Mouse (Mus musculus) forebrain, postnatal 0 days (tissue): Measurements from ENCODE around the gene Perm1. TPM values are rescaled to one million over a fixed set of nuclear protein-coding genes. Genes with fewer than 3 reads are reported as not detected.

Source experiments
- ATAC-seq: fragments of 200-750 bp; cut with Nextera tagmentation; 2 replicates; pipeline ENCODE4 v1.8.0; 2017; ENCODE audit warnings: mild to moderate bottlenecking, moderate library complexity
- DNase-seq: peaks from one replicate; pipeline ENCODE4 v3.0.0-alpha.2; 2015
- H3K27ac ChIP-seq: fragments of 300-500 bp; sonication (generic); 2 replicates; pipeline ENCODE4 v1.5.1; 2014; ENCODE audit warnings: low read depth, mild to moderate bottlenecking, antibody characterized with exemption, low read length, moderate library complexity, mixed read lengths
- H3K27me3 ChIP-seq: fragments of 300-500 bp; sonication (generic); 2 replicates; pipeline ENCODE4 v1.6.1; 2014; ENCODE audit warnings: mild to moderate bottlenecking, low read length, mixed read lengths; ENCODE audit not compliant: insufficient read depth
- H3K36me3 ChIP-seq: fragments of 300-500 bp; sonication (generic); 2 replicates; pipeline ENCODE4 v1.6.1; 2014; ENCODE audit warnings: mild to moderate bottlenecking, moderate library complexity; ENCODE audit not compliant: insufficient read depth
- H3K4me1 ChIP-seq: fragments of 300-500 bp; sonication (generic); 2 replicates; pipeline ENCODE4 v1.6.1; 2014; ENCODE audit warnings: antibody characterized with exemption; ENCODE audit not compliant: insufficient read depth
- H3K4me2 ChIP-seq: fragments of 300-500 bp; sonication (generic); 2 replicates; pipeline ENCODE4 v1.6.1; 2014; ENCODE audit warnings: low read depth, mild to moderate bottlenecking, moderate library complexity
- H3K4me3 ChIP-seq: fragments of 300-500 bp; sonication (generic); 2 replicates; pipeline ENCODE4 v1.5.1; 2014; ENCODE audit warnings: low read depth, low read length, mixed read lengths
- H3K9ac ChIP-seq: fragments of 300-500 bp; sonication (generic); 2 replicates; pipeline ENCODE4 v1.6.1; 2014; ENCODE audit warnings: mild to moderate bottlenecking
- H3K9me3 ChIP-seq: fragments of 300-500 bp; sonication (generic); 2 replicates; pipeline ENCODE4 v1.6.1; 2016; ENCODE audit warnings: low read length
- CTCF ChIP-seq: sonication (generic); IDR thresholded peaks from 2 replicates; pipeline ENCODE4 v1.5.1; 2016; ENCODE audit warnings: antibody characterized with exemption, control low read depth, low read depth
- WGBS: fragments of 180-500 bp; shearing (Covaris S2); extraction: QIAGEN DNeasy Blood & Tissue Kit; methylation state at CpG from one replicate; pipeline ENCODE4 v1.1.7; 2014; 5-methylcytosine and 5-hydroxymethylcytosine counted together
- polyA plus RNA-seq: library from polyadenylated mRNA; unstranded; fragments of >200 nt; fragmentation: Nextera tagmentation; extraction: Ambion mirVana; gene quantifications from 2 replicates; pipeline ENCODE4 v1.2.1, GENCODE M21; 2015
- total RNA-seq: library from RNA; depleted of rRNA; stranded (reverse); fragments of >200 nt; gene quantifications from 2 replicates; pipeline ENCODE4 v1.2.3, GENCODE M21; 2014

The Perm1 gene
- total and polyA plus RNA-seq, 2 experiments from 2014 or later: 0.86 to 1.3 TPM

DNA sequence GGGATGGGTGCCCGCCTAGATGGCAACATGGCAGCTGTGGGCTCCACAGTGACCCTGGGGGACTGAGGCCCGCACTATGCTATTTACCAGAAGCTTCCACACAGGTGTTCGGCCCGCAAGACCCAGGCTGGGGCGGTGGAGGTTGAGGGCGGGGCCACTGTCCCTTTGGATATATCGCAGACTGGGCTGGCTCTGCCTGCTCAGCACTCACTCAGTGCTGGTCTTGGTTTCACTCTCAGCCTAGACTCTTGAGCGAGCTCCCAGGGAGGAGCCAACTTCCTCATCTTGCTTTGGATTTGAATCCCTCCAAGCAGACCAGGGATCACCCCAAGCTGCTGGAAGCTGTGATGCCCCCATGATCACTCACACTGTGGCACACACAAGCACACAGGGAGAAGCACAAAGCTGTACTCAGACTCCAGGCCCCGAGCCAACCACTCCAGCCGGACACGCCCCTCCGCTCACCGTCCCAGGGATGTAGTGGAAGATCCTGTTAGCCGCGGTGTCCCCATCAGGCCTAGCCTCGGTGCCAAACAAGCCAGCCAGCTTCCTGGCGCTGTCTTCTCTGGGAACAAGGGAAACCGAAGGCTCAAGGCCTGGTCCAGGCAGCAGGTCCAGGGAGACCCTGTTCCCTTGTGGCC lies 12.2 kb downstream of the Perm1 start:
- ATAC-seq: no peak
- H3K27me3 ChIP-seq: no peaks in the 10 kb centered on the region
- 37% methylated on average over 18 of the region's 18 CpGs for WGBS
- H3K4me1 ChIP-seq: no peaks in the 10 kb centered on the region
- TF ChIP-seq CTCF: no peak
- H3K36me3 ChIP-seq: peaks cover 38% of the 10 kb centered on the region
- no peak overlapping the region for H3K27ac ChIP-seq
- no peak overlapping the region for H3K4me3 ChIP-seq
- H3K4me2 ChIP-seq: no peak overlapping the region
- DNase-seq: no peak
- no peaks in the 10 kb centered on the region for H3K9me3 ChIP-seq
- H3K9ac ChIP-seq: no peak overlapping the region

DNA sequence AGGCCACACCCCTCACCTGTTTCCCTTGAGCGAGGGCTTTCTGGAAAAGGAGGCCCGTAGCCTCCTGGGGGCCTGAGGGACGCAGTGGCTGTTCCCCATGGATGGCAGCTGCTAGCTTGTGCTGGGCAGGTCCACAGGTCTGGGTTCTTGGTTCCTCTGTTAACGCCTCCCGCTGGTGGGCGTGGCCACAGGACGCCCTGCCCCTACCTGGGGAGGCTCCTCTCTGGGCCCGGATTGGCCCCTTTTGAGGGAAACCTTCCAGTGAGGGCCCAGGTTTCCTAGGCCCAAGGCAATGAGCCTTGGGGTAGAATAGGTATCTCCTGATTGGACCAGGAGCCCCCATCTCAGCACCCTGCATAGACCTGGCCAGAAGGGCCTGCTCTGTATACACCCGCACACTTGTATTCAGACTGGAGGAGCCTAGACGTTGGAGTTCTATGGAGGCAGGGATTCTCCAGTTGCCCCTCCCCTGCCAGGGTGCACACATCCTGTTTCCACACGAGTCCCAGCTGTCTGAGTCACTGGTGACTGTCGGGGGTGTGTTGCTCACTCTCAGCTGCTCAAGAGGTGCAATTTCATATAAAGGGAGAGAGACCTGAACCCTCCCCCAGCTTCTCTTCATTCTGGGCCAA lies 12.8 kb downstream of the Perm1 start:
- 24% methylated on average over 12 of the region's 12 CpGs for WGBS
- TF ChIP-seq CTCF: no peak
- Histone ChIP-seq H3K36me3 (peaks cover 42% of the 10 kb centered on the region), H3K4me2 (no peak overlapping the region), H3K27me3 (no peaks in the 10 kb centered on the region), H3K4me3 (no peak overlapping the region), H3K27ac (no peak overlapping the region), H3K4me1 (peaks cover 2% of the 10 kb centered on the region; the same call in 1 of the 2 replicates), H3K9ac (no peak overlapping the region), H3K9me3 (no peaks in the 10 kb centered on the region)
- ATAC-seq: no peak
- DNase-seq: no peak

DNA sequence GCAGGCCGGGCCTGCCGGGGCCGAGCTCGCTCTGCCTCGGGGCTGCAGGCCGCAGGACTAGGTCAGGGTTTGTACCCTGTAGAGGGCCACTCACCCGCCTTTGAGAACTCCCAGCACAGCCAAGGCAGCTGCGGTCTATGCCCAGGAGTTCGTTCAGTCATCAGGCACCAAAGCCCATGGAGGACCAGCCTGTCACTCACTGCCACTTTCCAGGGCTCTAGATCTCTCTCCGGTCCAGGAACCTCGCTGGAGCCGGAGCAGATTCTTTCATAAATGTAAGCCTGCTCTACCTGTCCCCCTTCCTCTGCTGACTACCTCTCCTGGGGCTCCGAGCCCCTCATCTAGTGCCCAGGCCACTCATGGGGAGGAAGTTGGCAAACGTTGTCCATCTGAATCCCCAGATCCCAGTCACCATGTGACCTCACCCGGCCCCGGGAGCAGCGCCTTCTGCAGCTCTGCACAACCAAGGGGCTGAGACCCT lies 18.4 kb downstream of the Perm1 start:
- peak overlapping the region; percentile 87 for H3K4me2 ChIP-seq
- peak overlapping the region; percentile 67 for H3K9ac ChIP-seq
- H3K27ac ChIP-seq: peak overlapping the region; percentile 87
- no peaks in the 10 kb centered on the region for H3K27me3 ChIP-seq
- H3K9me3 ChIP-seq: no peaks in the 10 kb centered on the region
- DNase-seq: peak; percentile 36
- TF ChIP-seq CTCF: no peak
- H3K36me3 ChIP-seq: peaks cover 54% of the 10 kb centered on the region
- 4% methylated on average over 17 of the region's 17 CpGs for WGBS
- ATAC-seq: no peak
- H3K4me3 ChIP-seq: peak overlapping the region; percentile 89
- H3K4me1 ChIP-seq: peaks cover 8% of the 10 kb centered on the region; the same call in 1 of the 2 replicates

DNA sequence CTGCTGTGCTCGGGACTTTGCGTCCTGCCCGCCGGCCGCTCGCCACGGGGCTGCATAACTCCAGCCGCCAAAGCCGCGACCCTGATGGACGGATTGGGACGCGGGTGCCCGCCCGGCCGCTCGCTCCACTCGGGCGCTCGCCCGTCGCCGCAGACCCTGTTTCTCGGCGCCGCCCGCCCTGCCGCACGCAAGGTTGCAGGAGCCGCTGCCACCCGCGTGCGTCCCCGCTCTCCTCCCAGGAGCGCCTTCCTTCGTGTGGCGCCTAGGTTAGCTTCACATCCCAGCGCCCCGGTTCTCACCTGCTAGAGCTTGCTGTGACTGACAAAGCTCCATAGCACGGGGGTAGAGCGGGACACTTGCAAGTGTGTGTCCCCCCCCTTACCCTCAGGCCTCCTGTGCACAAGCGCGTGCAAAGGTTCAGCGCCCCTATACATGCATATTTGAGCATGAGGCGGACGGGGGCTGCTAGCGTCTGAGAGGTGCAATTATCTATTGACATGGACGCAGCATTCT lies 19.1 kb downstream of the Perm1 start, which contains the start of gene Plekhn1:
Gene Plekhn1 (minus strand): TSS at position 157 of the 513 bp plus-strand sequence.
- Histone ChIP-seq H3K27me3 (no peaks in the 10 kb centered on the region), H3K4me3 (peak within 1 kb of the TSS; percentile 89), H3K4me1 (peaks cover 8% of the 10 kb centered on the region; the same call in 1 of the 2 replicates), H3K9me3 (no peaks in the 10 kb centered on the region), H3K9ac (peak within 1 kb of the TSS; percentile 79), H3K27ac (peak within 1 kb of the TSS; percentile 88), H3K4me2 (peak within 1 kb of the TSS; percentile 87), H3K36me3 (peaks cover 54% of the 10 kb centered on the region)
- WGBS: under 1% methylated on average over 46 of the region's 48 CpGs
- DNase-seq (peak; percentile 84), ATAC-seq (peak; percentile 62)
- TF ChIP-seq CTCF: no peak

DNA sequence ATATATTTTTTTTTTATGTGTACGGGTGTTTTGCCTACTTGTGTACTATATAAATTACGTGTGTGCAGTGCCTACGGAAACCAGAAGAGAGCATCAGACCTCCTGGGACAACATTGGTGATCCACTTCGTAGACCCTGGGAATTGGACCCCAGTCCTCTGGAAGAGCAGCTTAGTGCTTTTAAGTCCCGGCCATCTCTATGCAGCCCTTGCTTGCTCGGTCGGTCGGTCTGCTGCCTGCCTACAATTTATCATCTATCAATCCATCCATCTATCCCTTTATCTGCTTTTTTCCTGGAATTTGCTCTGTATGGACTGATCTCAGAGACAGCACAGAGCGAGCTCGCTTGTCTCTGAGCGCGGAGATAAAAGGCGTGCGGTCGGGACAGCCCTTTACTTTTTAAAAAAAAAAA lies 19.7 kb downstream of the Perm1 start:
- Histone ChIP-seq H3K27me3 (no peaks in the 10 kb centered on the region), H3K4me2 (peak overlapping the region; percentile 87), H3K27ac (peak overlapping the region; percentile 88), H3K4me1 (peaks cover 8% of the 10 kb centered on the region; the same call in 1 of the 2 replicates), H3K9ac (peak overlapping the region; percentile 79), H3K4me3 (peak overlapping the region; percentile 89), H3K36me3 (peaks cover 54% of the 10 kb centered on the region), H3K9me3 (no peaks in the 10 kb centered on the region)
- ATAC-seq (peak; percentile 70), DNase-seq (peak; percentile 84)
- TF ChIP-seq CTCF: peak; percentile 47
- under 1% methylated on average over 15 of the region's 15 CpGs for WGBS

DNA sequence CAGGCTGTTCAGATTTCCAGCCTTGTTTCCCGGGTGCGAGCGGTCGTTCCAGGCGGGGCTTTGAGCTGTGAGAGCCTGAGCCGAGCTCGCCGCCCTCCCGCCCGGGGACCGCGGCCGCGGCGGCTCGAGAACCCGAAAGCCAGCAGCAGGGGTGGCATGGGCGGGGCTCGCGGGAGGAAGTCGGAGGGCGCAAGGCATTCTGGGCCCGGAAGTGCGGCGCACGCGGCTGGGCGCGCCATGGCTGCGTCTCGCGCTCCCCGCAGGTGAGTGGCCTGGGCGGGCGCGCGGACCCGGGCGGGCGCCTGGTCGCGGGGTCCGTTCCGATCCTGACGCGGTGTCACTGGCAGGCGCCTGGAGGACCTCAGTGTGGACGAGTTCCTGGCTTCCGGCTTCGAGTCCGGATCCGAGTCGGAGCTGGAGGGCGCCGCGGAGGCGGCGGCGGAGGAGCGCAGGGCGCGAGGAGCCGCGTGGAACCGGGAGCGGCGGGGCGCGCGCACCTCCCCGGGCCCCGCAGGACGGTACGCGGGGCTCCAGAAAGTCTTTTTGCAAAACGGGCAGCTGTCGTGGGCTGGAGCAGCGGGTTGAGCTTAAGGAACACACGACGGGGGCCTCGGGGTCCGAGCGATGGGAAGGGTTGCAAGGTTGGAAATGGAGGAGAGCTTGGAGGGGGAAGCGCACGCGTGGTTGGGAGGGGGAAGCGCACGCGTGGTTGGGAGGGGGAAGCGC lies 20.3 kb downstream of the Perm1 start, which contains the start of gene Noc2l:
Gene Noc2l (plus strand): TSS at position 203 of the 726 bp plus-strand sequence.
- no peak for TF ChIP-seq CTCF
- Histone ChIP-seq H3K4me1 (peaks cover 8% of the 10 kb centered on the region; the same call in 1 of the 2 replicates), H3K9me3 (no peaks in the 10 kb centered on the region), H3K27me3 (no peaks in the 10 kb centered on the region), H3K36me3 (peaks cover 55% of the 10 kb centered on the region), H3K9ac (peak within 1 kb of the TSS; percentile 79), H3K4me3 (peak within 1 kb of the TSS; percentile 89), H3K4me2 (peak within 1 kb of the TSS; percentile 87), H3K27ac (peak within 1 kb of the TSS; percentile 88)
- ATAC-seq (peak; percentile 91), DNase-seq (peak; percentile 95)
- WGBS: under 1% methylated on average over 89 of the region's 90 CpGs
